8 mouse cellular contexts compared by ENCODE assay signal in genomic region chr13:62854666-62855065, GRCm38 (mm10). TPM values are rescaled to one million over a fixed set of nuclear protein-coding genes. Genes with fewer than 3 reads are reported as not detected.
DNase-seq lines count a peak whose midpoint lies in the region; ATAC-seq and TF ChIP-seq lines count a peak whose summit lies in the region.

No protein-coding gene starts in this region.

- DNase-seq in brain, adult 2 months (ENCODE audit: low read depth, low spot score), result peak; percentile 41
- DNase-seq in layer of hippocampus, postnatal 25 days (ENCODE audit: extremely low spot score in 1 of 2, low spot score in 1 of 2), result peak; percentile 69 to 91
- DNase-seq in right cerebral cortex, adult 2 months (ENCODE audit: low spot score in 2 of 2), result peak; percentile 64 to 75
- DNase-seq in urinary bladder, postnatal 25 days (ENCODE audit: low spot score), result peak; percentile 78

- H3K27me3 ChIP-seq in ES-Bruce4 (ENCODE audit: control insufficient read depth, insufficient read depth, low read length, poor library complexity, severe bottlenecking), result no peaks in the 10 kb centered on the region
- no peaks in the 10 kb centered on the region for H3K27me3 ChIP-seq in forebrain, embryonic 15.5 days
- no peaks in the 10 kb centered on the region for H3K27me3 ChIP-seq in hindbrain, embryonic 12.5 days

- no peaks in the 10 kb centered on the region for H3K4me1 ChIP-seq in ES-Bruce4 (ENCODE audit: control insufficient read depth, insufficient read depth, low read length)
- no peaks in the 10 kb centered on the region for H3K4me1 ChIP-seq in forebrain, embryonic 15.5 days
- H3K4me1 ChIP-seq in hindbrain, embryonic 12.5 days, result no peaks in the 10 kb centered on the region

- H3K9me3 ChIP-seq in ES-Bruce4 (replicated peaks; ENCODE audit: control insufficient read depth, insufficient read depth, low read length, poor library complexity, severe bottlenecking), result no peaks in the 10 kb centered on the region
- H3K9me3 ChIP-seq in forebrain, embryonic 15.5 days, result no peaks in the 10 kb centered on the region
- H3K9me3 ChIP-seq in hindbrain, embryonic 12.5 days (replicated peaks), result no peaks in the 10 kb centered on the region

- peak overlapping the region; percentile 29 for H3K4me2 ChIP-seq in forebrain, embryonic 15.5 days (replicated peaks)
- H3K4me2 ChIP-seq in hindbrain, embryonic 12.5 days (replicated peaks), result 0 out of 2 replicates have a peak overlapping the region, but pooled peaks have one; percentile 16

- TF ChIP-seq EP300 in ES-Bruce4 (IDR thresholded peaks at IDR 0.05; ENCODE audit: insufficient read depth, low read depth, low read length), result no peak

- H3K36me3 ChIP-seq in ES-Bruce4 (ENCODE audit: control insufficient read depth, insufficient read depth, low read length, poor library complexity, severe bottlenecking), result no peaks in the 10 kb centered on the region
- H3K36me3 ChIP-seq in forebrain, embryonic 15.5 days, result no peaks in the 10 kb centered on the region
- no peaks in the 10 kb centered on the region for H3K36me3 ChIP-seq in hindbrain, embryonic 12.5 days

- TF ChIP-seq CTCF in ES-Bruce4 (IDR thresholded peaks at IDR 0.05; ENCODE audit: low read depth, low read length), result peak; percentile 81

- whole genome bisulfite sequencing in forebrain, embryonic 15.5 days, result 10% methylated on average over 15 of the region's 15 CpGs
- 12% methylated on average over 15 of the region's 15 CpGs for WGBS in hindbrain, embryonic 12.5 days

- H3K4me3 ChIP-seq in ES-Bruce4 (ENCODE audit: low read depth, low read length), result no peak overlapping the region
- H3K4me3 ChIP-seq in forebrain, embryonic 15.5 days, result no peak overlapping the region
- H3K4me3 ChIP-seq in hindbrain, embryonic 12.5 days, result no peak overlapping the region

- no peak for ATAC-seq in forebrain, embryonic 15.5 days (replicated peaks)
- no peak for ATAC-seq in hindbrain, embryonic 12.5 days (ENCODE audit: low FRiP score)
- peak; percentile 56; the same call in 1 of the 2 replicates for ATAC-seq in megakaryocyte, adult 5-6 weeks (ENCODE audit: poor library complexity, severe bottlenecking)

- no peak overlapping the region for H3K9ac ChIP-seq in ES-Bruce4 (ENCODE audit: low read depth, poor library complexity, severe bottlenecking)
- H3K9ac ChIP-seq in forebrain, embryonic 15.5 days (replicated peaks), result no peak overlapping the region
- no peak overlapping the region for H3K9ac ChIP-seq in hindbrain, embryonic 12.5 days

- H3K27ac ChIP-seq in ES-Bruce4 (ENCODE audit: insufficient read depth, low read length), result no peak overlapping the region
- no peak overlapping the region for H3K27ac ChIP-seq in forebrain, embryonic 15.5 days (replicated peaks)
- no peak overlapping the region for H3K27ac ChIP-seq in hindbrain, embryonic 12.5 days

- no peak for TF ChIP-seq POLR2A in ES-Bruce4 (IDR thresholded peaks at IDR 0.05; ENCODE audit: insufficient read depth, low read length)

RNA-seq across cellular contexts. Expression of gene Fbp2, which starts 3.6 kb away (rescaled TPM):
- polyA plus RNA-seq in ES-Bruce4 (2011; ENCODE audit: insufficient read depth, insufficient read length, low read depth, missing spikeins), result 0.59 TPM in 1 of 2 replicates, not detected in the other
- 0.18 and 0.37 TPM in 2 replicates for polyA plus RNA-seq in forebrain, embryonic 15.5 days (2015; fragmentation: Nextera tagmentation; extraction: Ambion mirVana)
- 0.29 and 0.36 TPM in 2 replicates for polyA plus RNA-seq in hindbrain, embryonic 12.5 days (2016; fragmentation: Nextera tagmentation; extraction: Ambion mirVana)
- total RNA-seq in layer of hippocampus, postnatal 25 days (2021), result not detected
- not detected in 2 replicates for total RNA-seq in megakaryocyte, adult 5-6 weeks (2015)
- not detected in 2 replicates for total RNA-seq in megakaryocyte, adult 5-6 weeks (2017)

RNA-seq across cellular contexts. Expression of gene Fbp1, which starts 33.4 kb away (rescaled TPM):
- polyA plus RNA-seq in ES-Bruce4 (2011; ENCODE audit: insufficient read depth, insufficient read length, low read depth, missing spikeins), result not detected in 2 replicates
- polyA plus RNA-seq in forebrain, embryonic 15.5 days (2015; fragmentation: Nextera tagmentation; extraction: Ambion mirVana), result 0.37 TPM in 1 of 2 replicates, not detected in the other
- polyA plus RNA-seq in hindbrain, embryonic 12.5 days (2016; fragmentation: Nextera tagmentation; extraction: Ambion mirVana), result 0.19 TPM in 1 of 2 replicates, not detected in the other
- under 1 TPM in 1 of 2 experiments, not detected in 1; 0.39 TPM for total RNA-seq in layer of hippocampus, postnatal 25 days (2021)
- 0.20 and 2.7 TPM in 2 replicates for total RNA-seq in megakaryocyte, adult 5-6 weeks (2015)
- 0.70 TPM in 1 of 2 replicates, not detected in the other for total RNA-seq in megakaryocyte, adult 5-6 weeks (2017)
